Mouse (Mus musculus) forebrain, embryonic 11.5 days (tissue): ENCODE measurements around the gene Eml5. TPM values are rescaled to one million over a fixed set of nuclear protein-coding genes. Genes with fewer than 3 reads are reported as not detected.

ENCODE experiments used
- ATAC-seq: fragments of 200-750 bp; cut with Nextera tagmentation; replicated peaks from 2 replicates; pipeline ENCODE4 v1.8.0; 2017; ENCODE audit warnings: moderate TSS enrichment; ENCODE audit not compliant: low FRiP score
- DNase-seq: peaks from one replicate; pipeline ENCODE4 v3.0.0-alpha.2; 2017; ENCODE audit warnings: low spot score
- H3K27ac ChIP-seq: fragments of 300-500 bp; sonication (generic); 2 replicates; pipeline ENCODE4 v1.5.1; 2014; ENCODE audit warnings: low read depth, low read length
- H3K27me3 ChIP-seq: fragments of 300-500 bp; sonication (generic); 2 replicates; pipeline ENCODE4 v1.6.1; 2014; ENCODE audit warnings: mild to moderate bottlenecking, low read length, mixed read lengths; ENCODE audit not compliant: control insufficient read depth, insufficient read depth
- H3K36me3 ChIP-seq: fragments of 300-500 bp; sonication (generic); 2 replicates; pipeline ENCODE4 v1.6.1; 2014; ENCODE audit warnings: mild to moderate bottlenecking, low read length, moderate library complexity, mixed read lengths; ENCODE audit not compliant: control insufficient read depth, insufficient read depth
- H3K4me1 ChIP-seq: fragments of 300-500 bp; sonication (generic); replicated peaks from 2 replicates; pipeline ENCODE4 v1.6.1; 2014; ENCODE audit warnings: low read length, mixed read lengths; ENCODE audit not compliant: control insufficient read depth, insufficient read depth
- H3K4me2 ChIP-seq: fragments of 300-500 bp; sonication (generic); 2 replicates; pipeline ENCODE4 v1.6.1; 2014; ENCODE audit warnings: low read depth, mild to moderate bottlenecking, low read length, moderate library complexity, mixed read lengths; ENCODE audit not compliant: severe bottlenecking
- H3K4me3 ChIP-seq: fragments of 300-500 bp; sonication (generic); 2 replicates; pipeline ENCODE4 v1.5.1; 2014; ENCODE audit warnings: low read depth, low read length
- H3K9ac ChIP-seq: fragments of 300-500 bp; sonication (generic); 2 replicates; pipeline ENCODE4 v1.6.1; 2014; ENCODE audit warnings: low read length
- H3K9me3 ChIP-seq: fragments of 300-500 bp; sonication (generic); 2 replicates; pipeline ENCODE4 v1.6.1; 2016; ENCODE audit warnings: low read length, mixed read lengths; ENCODE audit not compliant: control insufficient read depth
- WGBS: fragments of 180-500 bp; shearing (Covaris S2); extraction: QIAGEN DNeasy Blood & Tissue Kit; methylation state at CpG from one replicate; pipeline ENCODE4 v1.1.7; 2014; 5-methylcytosine and 5-hydroxymethylcytosine counted together
- polyA plus RNA-seq: library from polyadenylated mRNA; unstranded; fragments of >200 nt; fragmentation: Nextera tagmentation; extraction: Ambion mirVana; gene quantifications from 2 replicates; pipeline ENCODE4 v1.2.1, GENCODE M21; 2014

The Eml5 gene
- polyA plus RNA-seq, 1 experiment from 2014 or later, result 34.9 TPM

DNA sequence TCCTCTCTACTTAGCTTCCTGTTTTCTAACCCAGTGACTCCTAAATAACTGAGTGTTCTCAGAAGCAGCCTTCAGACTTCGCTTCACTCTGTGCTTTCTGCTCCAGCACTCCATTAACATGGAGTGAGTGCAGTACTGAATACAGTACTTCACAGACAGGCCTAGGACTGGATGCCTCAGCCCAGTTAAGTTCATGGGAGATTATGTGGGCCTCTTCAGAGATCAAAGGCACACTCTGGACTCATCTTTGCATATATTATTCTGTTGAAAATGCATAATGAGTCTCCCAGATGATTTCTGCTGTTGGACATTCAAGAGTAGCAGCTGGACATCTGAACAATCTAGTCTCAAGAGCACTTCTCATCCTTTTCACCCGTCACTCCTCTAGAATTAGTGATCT, 80.5 kb downstream of the Eml5 start:
- WGBS, result 78% methylated on average over 2 of the region's 2 CpGs
- no peaks in the 10 kb centered on the region for H3K4me1 ChIP-seq
- ATAC-seq (peak; percentile 81), DNase-seq (no peak)
- no peaks in the 10 kb centered on the region for H3K9me3 ChIP-seq
- H3K27me3 ChIP-seq, result no peaks in the 10 kb centered on the region
- H3K9ac ChIP-seq, result no peak overlapping the region
- no peak overlapping the region for H3K27ac ChIP-seq
- H3K36me3 ChIP-seq, result no peaks in the 10 kb centered on the region; the same call in 1 of the 2 replicates
- H3K4me2 ChIP-seq, result no peak overlapping the region
- H3K4me3 ChIP-seq, result no peak overlapping the region

DNA sequence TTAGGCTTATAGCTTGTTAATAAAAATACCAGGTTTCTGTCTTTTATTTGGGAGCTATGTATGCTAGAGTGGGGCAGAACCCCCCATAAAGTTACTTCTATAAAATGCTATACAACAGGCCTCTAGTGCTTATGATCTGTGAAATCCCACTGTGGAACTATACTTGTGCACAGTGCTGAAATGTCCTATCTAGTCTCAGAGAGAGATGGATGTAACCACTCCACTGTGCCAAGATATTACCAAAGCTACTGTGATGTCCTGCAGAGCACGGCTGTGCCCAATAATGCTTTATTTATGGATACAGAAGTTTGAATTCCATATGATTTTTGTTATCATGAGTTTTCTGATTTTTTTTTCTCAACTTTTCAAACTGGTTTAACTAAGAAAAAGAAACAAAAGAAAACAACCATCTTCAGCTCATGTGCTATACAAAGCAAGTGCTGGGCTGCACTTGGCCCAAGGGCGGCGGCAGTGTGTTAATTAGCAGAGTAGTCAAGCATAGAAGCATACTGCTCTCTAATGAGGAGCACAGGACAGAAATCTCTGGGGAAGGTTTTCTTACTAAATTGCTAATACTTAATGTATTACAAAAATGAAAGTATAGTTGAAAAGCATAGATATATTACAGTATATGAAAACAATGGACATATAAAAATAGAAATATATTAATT, 97.1 kb downstream of the Eml5 start:
- Histone ChIP-seq H3K27ac (no peak overlapping the region), H3K27me3 (no peaks in the 10 kb centered on the region), H3K4me1 (no peaks in the 10 kb centered on the region), H3K9me3 (no peaks in the 10 kb centered on the region), H3K9ac (no peak overlapping the region), H3K4me2 (no peak overlapping the region), H3K36me3 (no peaks in the 10 kb centered on the region), H3K4me3 (no peak overlapping the region)
- ATAC-seq (no peak), DNase-seq (no peak)
- 72% methylated on average over 3 of the region's 3 CpGs for WGBS

DNA sequence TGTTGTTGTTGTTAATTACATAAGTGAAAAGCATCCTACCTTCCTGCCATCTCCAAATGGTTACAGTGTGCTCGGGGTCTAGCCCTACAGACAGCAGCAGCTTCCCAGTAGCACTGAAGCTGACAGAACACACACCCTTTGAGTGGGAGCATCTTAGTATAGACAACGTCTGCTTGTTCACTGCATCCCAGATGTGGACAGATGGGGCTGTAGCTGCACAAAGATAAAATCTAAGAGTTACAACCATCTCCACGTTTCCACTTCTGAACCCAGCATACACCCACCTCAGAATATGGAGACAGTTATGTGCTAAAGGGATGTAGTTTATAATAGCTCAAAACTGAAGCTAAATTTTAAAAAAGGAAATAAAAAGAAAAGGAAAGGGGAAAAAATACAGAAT, 99.0 kb downstream of the Eml5 start:
- Histone ChIP-seq H3K27me3 (no peaks in the 10 kb centered on the region), H3K9me3 (no peaks in the 10 kb centered on the region), H3K9ac (no peak overlapping the region), H3K4me2 (no peak overlapping the region), H3K27ac (no peak overlapping the region), H3K36me3 (no peaks in the 10 kb centered on the region), H3K4me1 (no peaks in the 10 kb centered on the region), H3K4me3 (no peak overlapping the region)
- DNase-seq (no peak), ATAC-seq (no peak)
- WGBS, result 84% methylated on average over 3 of the region's 3 CpGs

GRCm38 (mm10) chr12:98800334-98800733, 101.0 kb downstream of the Eml5 start:
- no peaks in the 10 kb centered on the region for H3K36me3 ChIP-seq
- ATAC-seq (no peak), DNase-seq (no peak)

DNA sequence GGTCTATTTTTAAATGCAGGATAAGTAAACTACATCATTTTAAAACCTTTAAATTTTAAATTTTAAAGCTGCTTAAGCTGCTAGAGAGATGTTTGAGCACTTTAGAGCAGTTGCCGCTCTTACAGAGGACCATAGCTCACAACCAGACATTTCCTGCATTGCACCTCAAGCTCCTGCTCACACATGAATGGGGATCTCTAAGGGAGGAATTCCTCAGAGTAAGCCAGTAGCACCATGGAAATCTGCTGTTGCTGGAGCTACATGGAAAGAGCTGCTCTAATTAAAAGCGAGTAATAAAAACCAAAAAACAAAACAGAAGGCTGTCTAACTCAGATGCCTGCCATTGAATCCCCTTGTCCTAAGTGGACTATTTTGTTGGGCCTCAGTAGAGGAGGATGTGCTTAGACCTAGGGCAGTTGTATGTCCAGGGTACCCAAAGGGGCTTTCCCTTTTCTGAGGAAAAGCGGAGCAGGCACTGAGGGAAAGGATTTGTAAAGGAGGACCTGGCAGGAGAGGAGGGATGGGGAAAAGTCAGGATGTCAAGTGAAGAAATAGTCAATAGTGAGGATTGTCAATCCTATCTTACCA, 105.5 kb downstream of the Eml5 start:
- Histone ChIP-seq H3K36me3 (peaks cover 7% of the 10 kb centered on the region; the same call in 1 of the 2 replicates), H3K9ac (no peak overlapping the region), H3K27ac (no peak overlapping the region), H3K9me3 (no peaks in the 10 kb centered on the region), H3K27me3 (no peaks in the 10 kb centered on the region), H3K4me3 (no peak overlapping the region), H3K4me1 (peaks cover 3% of the 10 kb centered on the region), H3K4me2 (no peak overlapping the region)
- ATAC-seq (no peak), DNase-seq (no peak)
- WGBS, result 93% methylated on average over 3 of the region's 3 CpGs

More at GRCm38 (mm10) chr12:98800334-98800733, 101.0 kb downstream of the Eml5 start:
- Histone ChIP-seq H3K9ac (no peak overlapping the region), H3K9me3 (no peaks in the 10 kb centered on the region), H3K27me3 (no peaks in the 10 kb centered on the region), H3K4me2 (no peak overlapping the region), H3K4me1 (no peaks in the 10 kb centered on the region), H3K4me3 (no peak overlapping the region), H3K27ac (no peak overlapping the region)
- WGBS, result 86% methylated on average over 5 of the region's 5 CpGs

DNA sequence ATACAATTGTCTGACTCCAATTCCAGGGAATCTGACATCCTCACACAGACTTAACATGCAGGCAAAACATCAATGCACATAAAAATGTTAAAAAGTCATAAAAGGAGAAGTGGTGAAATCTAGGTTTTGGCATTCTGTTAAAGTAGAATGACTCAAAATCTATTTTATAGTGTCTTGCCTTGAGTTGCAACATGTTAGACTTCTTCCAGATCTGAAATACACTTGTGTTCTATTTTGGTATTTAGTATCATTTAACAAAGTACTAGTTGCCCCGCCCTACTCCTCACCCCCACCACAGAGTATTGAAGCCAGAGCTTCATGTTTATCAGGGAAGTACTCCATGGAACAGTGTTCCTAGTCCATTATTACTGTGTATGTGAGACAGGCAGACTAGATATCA, 117.0 kb downstream of the Eml5 start:
- 95% methylated on average over 1 of the region's 1 CpGs for WGBS
- H3K4me2 ChIP-seq, result no peak overlapping the region
- no peaks in the 10 kb centered on the region for H3K27me3 ChIP-seq
- no peak for ATAC-seq
- no peaks in the 10 kb centered on the region for H3K9me3 ChIP-seq
- H3K4me1 ChIP-seq, result no peaks in the 10 kb centered on the region
- no peak overlapping the region for H3K27ac ChIP-seq
- DNase-seq, result no peak
- H3K36me3 ChIP-seq, result peaks cover 18% of the 10 kb centered on the region
- H3K4me3 ChIP-seq, result no peak overlapping the region
- no peak overlapping the region for H3K9ac ChIP-seq

DNA sequence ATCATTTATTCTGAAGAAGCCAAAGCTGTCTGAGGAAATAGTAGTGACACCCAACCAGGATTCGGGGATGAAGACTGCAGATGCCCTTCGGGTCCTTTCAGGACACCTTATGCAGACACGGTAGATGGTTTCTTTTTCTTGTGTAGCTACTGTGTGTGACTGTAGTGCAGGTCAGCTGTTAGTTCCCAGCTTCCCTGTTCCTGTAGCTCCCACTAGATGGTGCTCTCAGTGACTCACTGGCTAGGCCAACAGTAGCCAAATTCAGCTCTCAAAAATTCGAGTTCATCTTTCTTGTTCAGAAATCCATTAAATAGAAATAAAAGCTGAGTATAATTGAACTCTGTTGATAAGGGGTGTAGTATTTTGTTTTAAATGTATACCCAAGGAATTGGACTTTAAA, 122.1 kb downstream of the Eml5 start:
- H3K9ac ChIP-seq, result no peak overlapping the region
- 84% methylated on average over 4 of the region's 4 CpGs for WGBS
- no peak overlapping the region for H3K27ac ChIP-seq
- H3K9me3 ChIP-seq, result no peaks in the 10 kb centered on the region
- ATAC-seq (0 out of 2 replicates have a peak, but pooled peaks have one; percentile 53), DNase-seq (no peak)
- H3K4me1 ChIP-seq, result no peaks in the 10 kb centered on the region
- no peaks in the 10 kb centered on the region for H3K27me3 ChIP-seq
- no peak overlapping the region for H3K4me2 ChIP-seq
- no peak overlapping the region for H3K4me3 ChIP-seq
- H3K36me3 ChIP-seq, result peaks cover 22% of the 10 kb centered on the region

GRCm38 (mm10) chr12:98777509-98777908, 123.8 kb downstream of the Eml5 start:
- H3K4me2 ChIP-seq, result no peak overlapping the region
- H3K4me1 ChIP-seq, result no peaks in the 10 kb centered on the region
- no peak for DNase-seq
- ATAC-seq, result no peak
- H3K27me3 ChIP-seq, result no peaks in the 10 kb centered on the region
- no peaks in the 10 kb centered on the region for H3K9me3 ChIP-seq
- no peak overlapping the region for H3K4me3 ChIP-seq
- peaks cover 21% of the 10 kb centered on the region for H3K36me3 ChIP-seq
- H3K9ac ChIP-seq, result no peak overlapping the region
- H3K27ac ChIP-seq, result no peak overlapping the region
- WGBS, result 87% methylated on average over 3 of the region's 3 CpGs

DNA sequence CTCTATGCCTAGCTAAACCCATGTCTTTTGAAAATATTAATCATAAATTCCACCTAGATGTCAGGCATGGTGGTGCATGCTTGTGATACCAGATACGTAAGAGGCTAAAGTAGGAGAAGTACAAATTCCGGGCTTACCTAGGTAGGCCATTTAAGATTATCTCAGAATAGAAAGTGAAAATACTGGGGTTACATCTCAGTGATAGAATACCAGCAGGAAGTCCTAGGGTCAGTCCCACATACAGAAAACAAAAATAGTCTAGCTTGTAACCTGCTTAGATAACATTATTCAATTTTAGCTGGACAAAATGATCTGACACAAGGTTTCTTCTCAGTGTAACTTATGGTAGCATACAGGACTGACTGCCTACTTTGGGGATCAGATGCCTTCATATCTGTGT, 135.0 kb downstream of the Eml5 start:
- no peak overlapping the region for H3K4me3 ChIP-seq
- no peaks in the 10 kb centered on the region for H3K4me1 ChIP-seq
- H3K4me2 ChIP-seq, result no peak overlapping the region
- no peaks in the 10 kb centered on the region for H3K27me3 ChIP-seq
- no peak overlapping the region for H3K9ac ChIP-seq
- no peak for DNase-seq
- ATAC-seq, result no peak
- no peak overlapping the region for H3K27ac ChIP-seq
- WGBS, result over 99% methylated on average over 2 of the region's 2 CpGs
- H3K36me3 ChIP-seq, result no peaks in the 10 kb centered on the region; the same call in 1 of the 2 replicates
- no peaks in the 10 kb centered on the region for H3K9me3 ChIP-seq
